Mouse (Mus musculus): ENCODE results near the gene Sepsecs.
"Not testable (repeated sequence)": the region's sequence is repeated elsewhere in the genome, so short reads cannot be mapped to it uniquely, and the experiment has no call there.

Sepsecs gene

DNA sequence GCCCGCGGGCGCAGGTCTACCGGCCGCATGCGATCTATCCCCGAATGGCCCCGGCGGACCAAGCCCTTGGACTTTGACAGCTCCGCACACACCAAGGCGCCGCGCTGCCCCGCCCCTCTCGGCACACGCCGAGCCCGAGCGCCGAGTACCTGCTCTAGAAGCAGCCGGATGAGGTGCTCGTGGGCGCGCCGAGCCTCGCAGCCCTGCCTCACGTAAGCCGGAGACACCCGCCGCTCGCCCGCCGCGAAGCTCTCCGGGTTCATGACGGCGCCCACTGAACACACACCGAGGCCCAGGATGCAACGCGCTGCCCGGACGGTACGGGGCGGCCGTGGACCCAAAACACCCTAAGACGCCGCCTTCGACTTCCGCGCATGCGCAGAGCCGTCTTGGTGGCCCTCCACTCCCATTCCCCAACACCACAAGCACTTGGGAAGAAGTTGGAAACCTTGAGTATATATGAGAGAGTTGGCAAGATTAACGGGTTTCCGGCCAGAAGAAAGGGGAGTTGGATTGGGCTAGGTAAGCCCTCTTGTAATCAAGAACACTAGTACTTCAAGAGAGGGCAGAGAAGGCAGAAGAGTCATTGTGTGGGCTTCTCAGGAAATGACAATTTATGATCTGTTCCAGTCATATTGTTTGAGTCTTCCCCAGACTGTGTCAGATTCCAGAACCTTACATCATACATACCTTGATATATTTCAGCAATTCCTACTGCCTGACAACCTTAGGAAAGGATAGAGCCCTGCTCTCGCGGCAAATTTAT is at the start of gene Sepsecs:
Gene Sepsecs, minus strand, starts transcription at position 283 of the 766 bp plus-strand sequence.
- DNase-seq, result peak; percentile 99

DNA sequence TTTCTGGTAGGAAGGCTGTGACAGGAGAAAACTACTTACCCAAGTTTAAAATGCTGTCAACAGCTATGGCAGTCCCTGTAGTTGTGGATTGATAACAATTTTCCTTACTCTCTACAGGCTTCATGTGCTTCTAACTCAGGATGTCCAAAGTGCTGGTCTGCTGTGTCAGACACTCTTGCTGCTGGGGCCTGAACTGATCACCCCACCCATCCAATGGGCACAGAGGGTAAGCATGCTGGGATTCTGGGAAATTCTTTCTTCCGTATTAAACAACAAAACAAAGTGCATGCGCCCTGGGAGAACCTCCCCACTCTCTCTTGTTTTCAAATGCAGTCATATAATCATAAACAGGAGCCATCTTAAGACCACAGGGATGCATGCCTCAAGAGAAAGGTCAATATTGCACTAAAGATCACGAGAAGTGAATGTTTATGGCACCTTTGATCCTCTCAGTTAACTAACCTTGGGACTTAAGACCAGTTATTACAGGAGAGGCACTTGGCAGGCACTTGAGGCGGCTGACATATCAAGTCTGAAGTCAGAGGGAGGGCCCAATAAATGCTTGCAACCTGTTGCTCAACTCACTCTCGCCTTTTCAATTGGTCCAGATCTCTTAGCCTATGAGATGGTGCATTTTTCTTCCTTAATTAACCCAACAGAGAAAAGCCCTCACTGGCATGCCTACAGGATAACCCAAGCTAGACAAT is 47.4 kb upstream of the Sepsecs start:
- peak; percentile 40 for DNase-seq

DNA sequence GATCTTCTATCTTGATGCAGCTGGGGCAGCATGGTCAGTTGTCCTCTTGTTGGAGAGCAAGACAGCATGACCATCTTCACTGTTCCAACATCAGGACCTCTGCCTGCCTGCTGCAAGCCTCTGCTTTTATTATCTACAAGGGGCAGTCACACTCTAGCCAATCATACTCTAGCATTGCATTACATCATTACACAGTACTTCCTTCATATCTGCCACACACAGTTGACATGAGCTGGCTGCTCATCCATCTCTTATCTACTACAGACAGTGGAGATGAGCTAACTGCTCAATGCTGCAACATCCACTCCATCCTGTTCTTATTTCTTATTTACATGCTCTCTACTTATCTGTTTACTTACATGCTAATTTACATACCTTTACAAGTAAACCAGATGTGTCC is 43.2 kb upstream of the Sepsecs start:
- DNase-seq, result peak; percentile 37

DNA sequence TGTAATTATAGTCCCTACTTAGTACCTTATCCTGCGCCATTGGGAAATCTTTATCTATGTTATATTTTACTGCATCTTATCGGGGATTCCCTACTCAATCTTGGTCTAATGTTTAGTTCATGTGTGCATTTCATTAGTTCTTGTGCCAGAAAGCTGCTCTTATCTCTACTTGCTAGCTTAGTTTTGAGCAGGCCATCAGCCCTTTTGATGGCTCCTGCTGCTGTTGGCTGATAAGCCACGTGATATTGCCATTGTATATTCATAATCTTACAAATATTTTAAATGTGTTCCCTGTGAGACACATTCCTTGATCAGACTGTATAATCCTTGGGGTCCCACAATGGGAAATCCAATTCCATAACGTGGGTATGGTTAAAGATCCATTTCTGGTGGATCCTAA is 35.1 kb upstream of the Sepsecs start:
- no peak for DNase-seq

DNA sequence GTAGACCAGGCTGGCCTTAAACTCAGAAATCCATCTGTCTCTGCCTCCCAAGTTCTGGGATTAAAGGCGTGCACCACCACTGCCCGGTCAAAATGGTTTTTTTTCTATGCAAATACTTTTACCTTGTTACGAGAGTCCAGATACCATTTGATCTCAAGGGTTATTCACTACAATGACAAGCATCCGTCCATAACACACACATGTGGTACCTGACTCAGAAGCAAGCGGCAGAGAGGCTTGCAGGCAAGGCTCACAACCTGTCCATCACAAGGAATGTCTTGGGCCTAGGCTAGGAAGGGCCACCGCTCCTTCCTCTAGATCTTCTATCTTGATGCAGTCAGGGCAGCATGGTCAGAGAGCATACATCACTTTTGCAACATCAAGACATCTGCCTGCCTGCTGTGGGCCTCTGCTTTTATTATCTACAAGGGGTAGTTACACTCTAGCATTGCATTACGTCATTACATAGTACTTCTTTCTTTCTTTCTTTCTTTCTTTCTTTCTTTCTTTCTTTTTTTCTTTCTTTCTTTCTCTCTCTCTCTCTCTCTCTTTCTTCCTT is 28.5 kb upstream of the Sepsecs start:
- not testable (repeated sequence) for DNase-seq

DNA sequence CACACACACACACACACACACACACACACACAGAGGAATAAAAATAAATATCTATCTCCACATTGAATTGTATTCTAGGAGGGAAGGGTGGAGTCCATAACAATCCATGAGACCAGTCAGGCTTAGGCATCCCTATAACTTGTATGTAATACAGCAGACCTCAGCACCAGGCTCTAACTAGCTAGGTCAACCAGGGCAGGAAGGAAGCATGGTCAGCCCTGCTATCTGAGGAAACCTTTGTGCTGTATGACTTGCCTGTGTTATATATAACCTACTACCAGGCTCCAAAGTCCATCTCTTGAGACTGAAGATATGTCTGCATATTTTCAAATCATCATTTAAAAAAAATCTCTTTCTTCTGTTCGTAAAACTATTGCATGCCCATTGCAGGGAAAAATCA is 27.8 kb upstream of the Sepsecs start:
- DNase-seq, result no peak

DNA sequence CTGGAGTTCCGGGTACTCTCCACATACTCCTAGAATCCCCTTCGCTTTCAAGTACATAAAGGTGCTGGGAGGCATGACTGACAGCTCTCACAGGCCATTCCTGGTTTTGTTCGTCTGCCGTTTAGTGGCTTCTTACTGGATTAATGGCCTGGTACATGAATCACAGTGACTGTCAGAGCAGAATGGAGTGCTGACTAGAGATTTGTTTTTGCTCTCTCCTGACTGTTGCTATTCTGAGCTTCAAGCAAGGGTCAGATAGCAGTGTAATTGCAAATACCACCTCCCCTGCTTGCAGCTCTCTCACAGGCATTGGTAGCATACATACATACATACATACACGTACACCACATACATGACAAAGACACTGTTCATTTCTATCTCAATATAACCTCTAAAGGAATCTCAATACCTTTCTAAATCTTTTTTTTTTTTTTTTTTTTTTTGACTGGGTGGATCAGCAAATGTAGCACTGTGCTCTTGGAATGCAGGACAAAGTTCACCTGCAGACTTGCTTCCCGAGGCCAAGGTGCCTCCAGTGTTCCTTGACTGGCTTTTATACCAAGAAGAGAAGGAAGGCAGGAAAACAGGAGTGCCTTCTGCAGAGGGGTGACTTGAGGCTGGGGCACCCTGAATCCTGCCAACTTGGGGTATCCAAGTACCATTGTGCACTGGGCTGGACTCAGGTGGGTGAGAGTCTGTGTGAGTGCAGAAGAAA is 18.4 kb upstream of the Sepsecs start:
- DNase-seq, result peak; percentile 68

DNA sequence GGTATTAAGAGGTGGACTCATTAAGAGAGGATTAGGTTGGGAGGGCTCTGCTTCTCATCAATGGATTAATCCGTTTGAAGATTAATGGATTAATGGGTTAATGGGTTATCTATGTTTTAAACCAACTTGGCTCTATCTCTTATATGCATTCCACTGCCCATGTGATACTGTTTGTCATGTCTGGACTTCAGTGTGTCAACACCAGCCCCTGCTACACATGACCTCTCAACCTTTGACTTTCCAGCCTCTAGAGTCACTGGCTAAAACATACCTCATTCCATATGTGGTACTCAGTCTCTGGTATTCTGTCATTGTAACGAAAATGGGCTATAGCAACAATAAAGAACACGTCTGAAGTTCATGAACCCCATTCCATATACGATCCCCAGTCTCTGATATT is 11.6 kb upstream of the Sepsecs start:
- peak; percentile 22 for DNase-seq

DNA sequence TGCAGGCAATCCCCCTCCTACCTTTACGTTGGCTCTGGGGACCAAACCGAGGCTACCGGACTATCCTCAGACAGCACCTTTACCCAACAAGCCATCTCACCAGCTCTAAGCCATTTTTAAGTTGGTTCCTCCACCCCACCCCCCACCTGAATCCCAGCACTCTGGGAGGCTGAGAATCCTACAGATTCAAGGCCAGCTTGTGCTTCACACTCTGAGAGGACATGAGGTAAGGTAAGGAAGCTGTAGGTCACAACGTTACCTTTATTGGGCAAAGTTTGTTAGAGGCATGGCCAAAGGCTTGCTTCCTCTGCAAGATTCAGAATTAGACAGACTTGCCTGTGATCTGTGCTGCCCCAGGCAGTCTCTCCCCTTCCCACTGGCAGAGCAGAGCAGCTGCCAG is 10.7 kb upstream of the Sepsecs start:
- DNase-seq, result peak; percentile 73

DNA sequence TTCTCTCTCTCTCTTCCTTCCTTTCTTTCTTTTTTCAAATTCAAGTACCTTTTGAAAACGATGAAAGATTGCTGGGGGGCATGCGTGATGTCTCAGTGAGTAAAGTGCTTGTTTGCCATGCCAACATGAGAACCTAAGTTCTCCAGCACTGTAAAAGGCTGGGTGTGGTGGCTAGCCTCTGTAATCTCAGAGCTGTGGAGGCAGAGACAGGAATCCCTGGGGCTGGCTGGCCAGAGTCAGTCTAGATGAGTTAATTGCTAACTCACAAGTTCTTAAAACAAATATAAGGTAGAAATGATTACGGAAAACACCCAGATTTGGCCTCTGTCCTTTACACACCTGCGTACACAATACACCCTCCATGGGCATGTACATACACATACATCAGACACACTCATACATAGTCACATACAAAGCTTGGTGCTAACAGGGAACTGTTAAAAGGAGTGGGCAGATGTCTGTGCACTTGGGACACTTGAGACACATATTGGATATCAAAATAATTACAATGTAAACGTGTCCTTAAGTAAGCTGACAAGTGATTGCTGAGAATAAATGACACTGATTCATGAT is 9.1 kb upstream of the Sepsecs start:
- DNase-seq, result peak; percentile 11

DNA sequence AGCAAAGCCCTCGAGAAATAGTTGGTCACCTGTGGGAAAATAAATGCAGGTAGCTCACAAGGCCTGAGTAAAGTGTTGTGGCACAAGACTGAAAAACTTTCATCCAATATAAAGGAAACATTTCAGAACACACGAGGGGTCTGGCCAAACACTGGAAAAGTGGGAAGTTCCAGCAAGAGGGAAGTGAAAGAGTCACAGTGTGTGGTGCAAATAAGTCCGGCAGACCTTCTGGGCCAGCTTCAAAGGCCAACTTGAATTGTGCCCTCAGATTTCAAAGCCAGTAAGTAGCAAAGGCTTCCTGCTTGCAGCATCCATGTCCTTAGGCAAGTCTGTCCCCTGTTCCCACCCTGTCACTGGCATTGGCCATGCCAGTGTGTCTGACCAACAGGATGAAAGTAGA is 7.6 kb upstream of the Sepsecs start:
- DNase-seq, result peak; percentile 92

DNA sequence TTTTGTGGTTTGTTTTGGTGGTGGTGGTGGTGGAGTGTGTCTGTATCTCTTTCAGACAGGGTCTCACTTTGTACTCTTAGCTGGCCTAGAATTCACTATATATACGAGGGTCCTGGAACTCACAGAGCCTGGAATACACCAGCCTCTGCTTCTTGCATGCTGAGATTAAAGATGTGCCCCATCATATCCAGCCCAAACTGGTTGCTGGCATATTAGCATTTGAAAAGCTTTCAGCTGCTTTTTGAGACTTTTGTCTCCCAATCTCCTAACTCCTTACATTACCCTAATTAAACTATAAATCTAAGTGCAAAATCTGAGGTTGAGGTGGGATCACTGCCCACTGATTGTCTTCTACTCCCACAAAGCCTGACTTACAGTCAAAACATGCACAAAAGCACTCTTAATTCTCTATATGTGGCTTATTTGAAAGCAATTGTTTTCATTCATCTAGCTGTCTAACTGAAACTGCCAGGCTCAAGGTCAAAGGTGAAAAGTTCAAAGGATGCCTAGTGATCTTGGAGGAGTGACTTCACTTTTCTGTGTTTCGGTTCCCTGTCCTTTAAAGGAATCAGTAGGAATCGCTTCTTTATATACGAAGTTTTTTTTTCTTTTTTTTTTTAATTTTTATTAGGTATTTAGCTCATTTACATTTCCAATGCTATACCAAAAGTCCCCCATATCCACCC is 5.0 kb upstream of the Sepsecs start:
- peak; percentile 59 for DNase-seq

DNA sequence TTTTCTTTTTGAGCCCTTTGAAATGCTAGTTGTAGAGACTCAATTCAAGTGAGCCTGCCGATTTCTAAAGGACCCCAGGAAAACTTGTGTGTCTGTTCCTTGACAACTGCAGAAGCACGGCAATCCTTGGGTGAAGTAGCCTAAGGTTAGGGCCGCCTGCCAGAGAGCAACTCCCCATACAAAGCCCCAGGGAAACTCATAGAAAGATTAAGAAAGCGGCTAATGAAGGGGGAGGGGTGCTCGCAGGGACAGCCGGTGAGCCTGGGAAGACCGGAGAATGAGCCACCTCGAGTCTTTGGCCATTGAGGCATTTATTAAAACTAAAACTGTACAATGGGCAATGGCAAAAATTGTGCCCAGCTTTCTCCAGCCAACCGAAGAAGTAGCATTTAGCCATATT is 3.8 kb upstream of the Sepsecs start:
- DNase-seq, result peak; percentile 81

DNA sequence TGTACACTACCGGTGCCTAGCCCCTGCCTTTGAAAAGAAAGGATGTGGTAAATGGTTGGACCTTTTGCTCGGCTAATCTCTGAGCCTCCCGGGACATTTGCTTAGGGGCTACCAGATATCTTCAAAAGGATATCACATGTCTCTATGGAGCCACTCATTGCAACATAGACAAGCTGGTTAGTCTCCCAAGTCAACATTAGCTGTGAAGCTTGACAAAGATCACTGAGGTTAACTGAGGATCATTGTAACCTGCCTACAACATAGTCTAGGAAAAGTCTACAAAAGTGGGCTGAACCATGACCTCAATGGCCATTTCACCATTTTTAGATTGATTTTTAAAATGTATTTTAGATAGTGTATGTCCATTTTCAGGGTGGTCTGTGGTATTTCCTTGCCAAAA is 1.2 kb upstream of the Sepsecs start:
- no peak for DNase-seq

DNA sequence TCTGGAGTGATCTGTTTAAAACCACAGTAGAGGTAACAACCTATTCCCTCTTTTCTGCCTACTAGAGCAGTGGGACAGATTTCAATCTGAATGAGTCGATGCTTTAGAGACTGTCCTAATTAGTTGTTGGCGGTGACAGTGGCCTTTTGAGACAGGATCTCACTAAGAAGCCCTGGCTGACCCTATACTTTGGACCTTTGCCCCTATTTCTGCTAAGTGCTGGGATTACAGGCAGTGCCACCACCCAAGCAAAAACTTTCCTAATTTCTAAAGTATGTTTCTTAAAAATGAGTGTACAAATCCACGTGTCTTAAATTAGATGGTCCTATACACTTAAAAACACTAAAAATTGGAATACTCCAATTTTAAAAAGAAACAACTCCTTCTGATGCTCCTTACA is 2.7 kb downstream of the Sepsecs start:
- peak; percentile 51 for DNase-seq

DNA sequence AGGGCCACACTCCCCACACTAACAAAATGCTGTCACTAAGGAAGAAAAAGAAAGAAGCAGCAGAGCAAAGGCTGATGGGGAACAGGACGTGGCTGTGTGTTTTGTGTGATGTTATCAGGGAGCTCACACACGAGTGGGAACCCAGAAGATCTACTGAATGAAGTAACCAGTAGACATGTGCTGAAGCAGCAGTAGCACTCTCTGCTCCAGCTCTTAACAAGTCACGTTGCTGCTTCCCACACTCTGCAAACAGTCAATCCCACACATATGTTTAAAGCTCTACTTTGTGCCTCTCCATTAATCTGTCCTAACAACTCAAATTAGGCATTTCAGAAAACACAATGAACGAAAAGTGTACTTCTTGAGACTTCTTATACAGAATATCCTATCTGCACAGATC is 11.6 kb downstream of the Sepsecs start:
- peak; percentile 57 for DNase-seq

DNA sequence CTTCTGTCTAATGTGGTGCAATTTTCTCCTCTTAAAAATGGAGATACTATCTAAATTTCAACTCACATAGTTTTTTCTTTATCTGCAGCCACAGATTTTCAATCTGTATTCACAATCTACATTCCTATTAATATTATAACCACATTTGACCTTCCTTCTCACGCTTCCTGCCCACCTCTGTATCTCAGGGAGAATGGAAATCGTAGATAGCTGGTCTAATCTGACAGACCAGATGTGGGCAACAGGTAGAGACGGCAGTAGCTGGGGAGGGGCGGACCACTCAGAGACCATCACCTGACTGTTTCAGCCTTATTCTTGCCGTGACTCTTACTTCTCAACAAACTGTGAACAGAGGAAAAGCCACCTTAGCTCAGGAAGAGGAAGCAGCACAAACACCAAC is 12.2 kb downstream of the Sepsecs start:
- DNase-seq, result no peak

DNA sequence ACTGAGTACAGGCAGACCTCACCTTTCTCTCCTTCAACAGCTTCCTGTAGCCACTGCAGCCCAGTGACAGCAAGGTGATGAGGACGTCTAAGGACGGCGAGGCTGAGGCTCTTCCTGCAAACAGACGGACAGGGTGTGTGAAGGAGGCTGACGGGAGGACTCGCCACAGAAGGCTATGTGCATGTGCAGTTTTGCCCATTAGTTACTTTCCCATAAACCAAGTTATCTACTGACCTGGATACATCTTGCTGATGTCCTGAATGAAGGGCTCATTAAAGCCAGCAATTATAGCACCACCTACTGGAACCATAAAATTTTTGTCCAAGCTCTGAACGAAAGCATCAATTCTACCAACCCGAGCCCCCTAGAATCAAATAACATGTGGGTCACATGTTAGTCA is 13.5 kb downstream of the Sepsecs start:
- DNase-seq, result peak; percentile 76

DNA sequence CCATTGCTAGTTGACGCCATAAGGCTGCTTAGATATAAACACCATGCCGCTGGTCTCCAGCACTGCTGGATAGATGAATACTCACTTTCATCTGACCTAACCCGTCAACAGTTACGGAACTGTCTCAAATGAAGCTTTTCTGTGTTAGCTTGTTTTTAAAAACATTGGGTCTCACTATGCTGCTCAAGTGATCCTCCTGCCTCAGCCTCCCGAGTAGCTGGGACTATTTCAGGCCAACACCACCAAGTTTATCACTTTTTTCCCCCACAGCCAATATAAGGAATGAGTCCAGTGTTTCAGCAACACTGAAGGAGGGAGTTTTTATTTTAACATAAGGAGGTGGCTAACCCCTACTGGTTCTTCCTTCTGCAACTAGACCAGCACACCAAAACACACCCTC is 14.5 kb downstream of the Sepsecs start:
- peak; percentile 21 for DNase-seq

DNA sequence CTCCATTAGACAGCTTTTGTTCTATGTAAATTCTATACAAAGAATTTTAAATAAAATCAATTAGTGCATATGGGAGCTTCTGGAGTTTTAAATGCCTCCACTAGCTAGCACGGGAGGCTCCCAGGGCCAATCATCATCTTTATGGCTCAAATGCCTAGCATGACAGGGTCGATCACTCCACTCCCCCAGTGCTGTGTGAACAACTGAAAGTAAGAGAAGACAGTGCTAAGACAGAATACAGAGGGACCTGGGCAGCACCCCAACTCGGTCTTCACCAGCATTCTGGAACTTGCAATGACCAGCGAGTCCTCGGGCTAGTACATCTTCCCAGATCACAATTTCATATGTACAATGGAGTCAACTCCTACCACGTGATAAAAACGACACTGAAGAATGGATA is 16.9 kb downstream of the Sepsecs start:
- DNase-seq, result peak; percentile 61

DNA sequence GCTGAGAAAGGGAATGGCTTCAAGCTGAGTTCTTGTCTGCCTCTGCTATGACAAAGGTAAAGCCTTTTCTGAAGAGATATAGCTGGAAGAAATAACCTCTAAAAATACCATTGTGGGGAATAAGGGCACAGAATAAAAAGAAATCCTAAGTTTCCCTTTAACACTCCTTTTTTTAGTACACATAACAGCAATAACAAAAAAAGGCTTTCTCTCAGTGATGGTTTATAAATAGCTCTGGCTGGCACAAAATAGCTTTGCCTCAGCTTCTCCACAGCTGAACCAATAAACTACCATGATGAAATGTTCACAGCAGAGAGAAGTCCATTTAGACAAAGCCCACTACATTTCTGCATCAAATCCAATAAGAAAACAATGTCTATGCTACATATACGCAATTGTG is 17.4 kb downstream of the Sepsecs start:
- no peak for DNase-seq

Measured in heart, adult 11 months (tissue).